In genomic region chr5:147824021-147824605, GRCm38 (mm10) we compare ENCODE assay signal across 17 mouse cellular contexts.
DNase-seq lines count a peak whose midpoint lies in the region.
"Had no signal": no experiment of that assay in that cellular context is flagged by ENCODE, and none has a peak within 500 bp of the region (broad histone marks: within the 10 kb centered on the region; RNA-seq: fewer than 3 reads in every experiment).

No protein-coding gene starts in this region.

- peak; percentile 2 for DNase-seq in kidney, postnatal 10 days
- DNase-seq in kidney, adult 18-20 months: no peak
- peak; percentile 28 for DNase-seq in testis, postnatal 10 days (ENCODE audit: low spot score)
- no peak for DNase-seq in testis, postnatal 14 days (ENCODE audit: low spot score)
- DNase-seq in ES-CJ7 (ENCODE audit: low read depth, low spot score) (peak; percentile 81), ZHBTc4 (ENCODE audit: low read depth, low spot score) (peak; percentile 53), adipocyte (ENCODE audit: low spot score) (no peak)
- no peak for DNase-seq in thymus, postnatal 14 days
- DNase-seq: adrenal gland, adult 8-10 months; adrenal gland, postnatal 14 days; adrenal gland, postnatal 36 days; cerebellum, adult 11-12 months; cerebellum, adult 8-10 months; cerebellum, adult 9-11 months; cerebellum, postnatal 14 days; cerebellum, postnatal 36 days; embryo, embryonic 11 days had no signal

Comparison
In these comparisons a context has a peak if more than half of its experiments do, and no peak if none do; other contexts are left out.
1. DNase-seq: peak in kidney, postnatal 10 days (single experiment), testis, postnatal 10 days (single experiment), ES-CJ7 (single experiment) and ZHBTc4 (single experiment); none in kidney, adult 18-20 months (single experiment), testis, postnatal 14 days (single experiment), thymus, postnatal 14 days (single experiment) and adipocyte (single experiment).